Mouse (Mus musculus) megakaryocyte, embryonic 14.5 days (primary cell): Measurements from ENCODE around the gene Tmbim4.

Source experiments
- FLI1 ChIP-seq: IDR thresholded peaks from 2 replicates; pipeline ENCODE4 v1.6.1; 2012; ENCODE audit warnings: low read length, inconsistent platforms, mixed read lengths
- GATA1 ChIP-seq: IDR thresholded peaks from 3 replicates; pipeline ENCODE4 v1.6.1; 2012; ENCODE audit warnings: mixed read lengths, low read length, inconsistent platforms, borderline replicate concordance

- TF ChIP-seq GATA1: no peak
- TF ChIP-seq FLI1: no peak
These were observed 45.8 kb downstream of the Tmbim4 start for GRCm38 (mm10) chr10:120246994-120247750.
